Mouse (Mus musculus): ENCODE measurements around the gene Nat8f2. TPM values are rescaled to one million over a fixed set of nuclear protein-coding genes. Genes with fewer than 3 reads are reported as not detected.
"Not testable (repeated sequence)": the region's sequence is repeated elsewhere in the genome, so short reads cannot be mapped to it uniquely, and the experiment has no call there.

Nat8f2 gene
- polyA plus RNA-seq, 1 experiment = not detected

- H3K4me3 ChIP-seq (ENCODE audit: insufficient read depth, low read depth, low read length); H3K27ac ChIP-seq (replicated peaks; ENCODE audit: low read depth, low read length); H3K4me1 ChIP-seq (ENCODE audit: control insufficient read depth, insufficient read depth, insufficient read length, low read length): not testable (repeated sequence)
Measured at GRCm38 (mm10) chr6:85843677-85844458, 25.1 kb downstream of the Nat8f2 start.

GRCm38 (mm10) chr6:85839982-85840381 lies 29.0 kb downstream of the Nat8f2 start:
- Histone ChIP-seq H3K4me1 (ENCODE audit: control insufficient read depth, insufficient read depth, insufficient read length, low read length) (no peaks in the 10 kb centered on the region), H3K4me3 (ENCODE audit: insufficient read depth, low read depth, low read length) (no peak overlapping the region), H3K27ac (replicated peaks; ENCODE audit: low read depth, low read length) (no peak overlapping the region)

GRCm38 (mm10) chr6:85838674-85839073 lies 30.3 kb downstream of the Nat8f2 start:
- Histone ChIP-seq H3K4me3 (ENCODE audit: insufficient read depth, low read depth, low read length) (no peak overlapping the region), H3K27ac (replicated peaks; ENCODE audit: low read depth, low read length) (no peak overlapping the region), H3K4me1 (ENCODE audit: control insufficient read depth, insufficient read depth, insufficient read length, low read length) (no peaks in the 10 kb centered on the region)

DNA sequence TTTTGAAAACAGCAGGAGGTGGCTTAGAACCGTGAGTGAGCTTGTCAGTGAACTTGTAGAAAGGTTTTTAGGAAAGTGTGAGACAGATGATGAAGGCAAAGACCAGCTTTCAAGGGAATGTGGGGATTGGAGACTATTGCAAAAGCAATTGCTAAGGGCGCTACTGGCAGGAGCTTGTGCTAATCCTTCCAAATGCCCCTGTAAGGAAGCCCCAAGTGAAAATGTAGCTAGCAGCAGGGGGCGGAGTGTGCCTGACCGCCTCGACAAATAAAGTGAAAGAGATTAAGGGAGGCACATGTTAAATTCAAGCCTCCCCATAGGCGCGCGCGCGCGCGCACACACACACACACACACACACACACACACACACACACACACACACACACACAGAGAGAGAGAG lies 31.7 kb downstream of the Nat8f2 start:
- H3K4me1 ChIP-seq (ENCODE audit: control insufficient read depth, insufficient read depth, insufficient read length, low read length); H3K27ac ChIP-seq (replicated peaks; ENCODE audit: low read depth, low read length); H3K4me3 ChIP-seq (ENCODE audit: insufficient read depth, low read depth, low read length): not testable (repeated sequence)

- not testable (repeated sequence) for H3K4me1 ChIP-seq (ENCODE audit: control insufficient read depth, insufficient read depth, insufficient read length, low read length); H3K4me3 ChIP-seq (ENCODE audit: insufficient read depth, low read depth, low read length); H3K27ac ChIP-seq (replicated peaks; ENCODE audit: low read depth, low read length)
Measured at GRCm38 (mm10) chr6:85836827-85837226, 32.1 kb downstream of the Nat8f2 start.

DNA sequence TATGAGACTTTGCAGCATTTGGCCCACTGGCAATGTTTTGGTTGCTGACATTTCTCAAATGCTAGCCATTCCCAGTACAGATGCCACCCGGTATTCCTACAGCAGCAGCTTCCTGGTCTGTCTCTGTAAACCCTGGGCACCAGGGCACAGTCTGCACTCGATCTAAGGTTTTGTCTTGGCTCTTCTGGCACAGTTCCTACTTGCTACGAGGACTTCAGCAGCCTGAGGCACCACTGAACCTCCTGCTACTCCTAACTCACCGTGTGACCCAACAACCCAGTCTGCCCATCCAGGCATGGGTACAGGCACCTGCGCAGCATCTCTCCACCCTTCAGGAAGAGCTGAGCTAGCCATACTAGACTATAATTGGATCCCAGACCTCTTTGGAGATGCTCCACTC lies 32.9 kb downstream of the Nat8f2 start:
- H3K4me1 ChIP-seq (ENCODE audit: control insufficient read depth, insufficient read depth, insufficient read length, low read length); H3K27ac ChIP-seq (replicated peaks; ENCODE audit: low read depth, low read length); H3K4me3 ChIP-seq (ENCODE audit: insufficient read depth, low read depth, low read length): not testable (repeated sequence)

- H3K4me3 ChIP-seq (ENCODE audit: insufficient read depth, low read depth, low read length); H3K27ac ChIP-seq (replicated peaks; ENCODE audit: low read depth, low read length); H3K4me1 ChIP-seq (ENCODE audit: control insufficient read depth, insufficient read depth, insufficient read length, low read length): not testable (repeated sequence)
Measured at GRCm38 (mm10) chr6:85835104-85835503, 33.9 kb downstream of the Nat8f2 start.

GRCm38 (mm10) chr6:85834504-85835100 lies 34.4 kb downstream of the Nat8f2 start:
- not testable (repeated sequence) for H3K4me1 ChIP-seq (ENCODE audit: control insufficient read depth, insufficient read depth, insufficient read length, low read length); H3K4me3 ChIP-seq (ENCODE audit: insufficient read depth, low read depth, low read length); H3K27ac ChIP-seq (replicated peaks; ENCODE audit: low read depth, low read length)

- 0 out of 2 replicates have a peak, but pooled peaks cover 3% of the 10 kb centered on the region for H3K4me1 ChIP-seq (ENCODE audit: control insufficient read depth, insufficient read depth, insufficient read length, low read length)
- H3K4me3 ChIP-seq (ENCODE audit: insufficient read depth, low read depth, low read length) = no peak within 1 kb of the TSS
- no peak within 1 kb of the TSS for H3K27ac ChIP-seq (replicated peaks; ENCODE audit: low read depth, low read length)
Measured at GRCm38 (mm10) chr6:85831796-85832321, 37.1 kb downstream of the Nat8f2 start, which contains the start of gene Nat8. Gene Nat8, minus strand, starts transcription at chr6:85832082.

DNA sequence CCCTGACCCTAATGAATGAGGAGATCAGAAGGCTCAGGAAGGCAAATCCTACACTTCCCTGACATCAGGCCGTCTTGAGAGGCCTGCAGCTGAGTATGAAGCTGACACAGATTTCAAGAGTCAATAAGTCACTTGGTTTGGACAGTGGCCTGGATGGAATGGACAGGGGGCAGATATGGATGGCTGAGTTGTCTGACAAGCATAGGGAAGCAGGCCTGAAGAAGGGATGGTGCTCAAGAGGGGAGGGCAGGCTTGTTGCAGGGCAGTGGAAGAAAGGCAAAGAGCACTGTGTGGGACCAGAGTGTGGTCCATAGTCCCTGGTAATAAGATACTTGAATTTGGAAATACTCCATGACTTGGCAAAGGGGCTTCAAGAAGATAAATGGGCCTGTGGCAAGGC lies 39.5 kb downstream of the Nat8f2 start:
- H3K4me1 ChIP-seq (ENCODE audit: control insufficient read depth, insufficient read depth, insufficient read length, low read length) = 0 out of 2 replicates have a peak, but pooled peaks cover 3% of the 10 kb centered on the region
- no peak overlapping the region for H3K4me3 ChIP-seq (ENCODE audit: insufficient read depth, low read depth, low read length)
- H3K27ac ChIP-seq (replicated peaks; ENCODE audit: low read depth, low read length) = no peak overlapping the region

GRCm38 (mm10) chr6:85825886-85826285 lies 43.1 kb downstream of the Nat8f2 start:
- no peaks in the 10 kb centered on the region for H3K4me1 ChIP-seq (ENCODE audit: control insufficient read depth, insufficient read depth, insufficient read length, low read length)
- H3K4me3 ChIP-seq (ENCODE audit: insufficient read depth, low read depth, low read length) = no peak overlapping the region
- no peak overlapping the region for H3K27ac ChIP-seq (replicated peaks; ENCODE audit: low read depth, low read length)

DNA sequence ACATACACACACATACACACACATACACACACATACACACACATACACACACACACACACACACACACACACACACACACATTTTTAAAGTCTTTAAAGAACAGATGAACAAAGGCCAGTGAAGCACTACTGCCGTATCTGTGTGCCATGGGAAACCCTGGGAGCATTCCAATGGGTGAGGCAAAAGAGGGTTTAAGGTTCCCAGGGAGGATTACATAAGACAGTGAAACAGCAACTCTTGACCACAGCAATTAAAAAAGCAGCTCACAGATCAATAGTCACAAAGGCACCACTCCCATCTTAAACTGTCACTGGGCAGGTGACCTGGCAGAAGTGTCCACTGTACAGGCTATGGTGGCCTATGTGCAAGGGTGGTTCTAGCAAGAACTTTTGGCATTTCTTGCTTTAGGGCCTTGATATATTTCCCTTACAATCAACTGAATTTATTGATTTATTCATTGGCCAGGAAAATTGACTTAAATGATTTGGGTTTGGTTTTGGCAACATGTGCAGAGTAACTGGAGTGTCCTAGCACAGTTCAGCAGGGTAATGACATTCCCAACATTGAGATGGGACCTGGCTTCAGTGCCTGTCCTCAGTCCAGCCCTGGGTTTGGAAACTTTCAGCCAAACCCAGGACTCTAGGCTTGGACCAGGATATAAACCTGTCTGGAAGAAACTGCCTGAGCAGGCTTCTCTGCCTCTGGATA lies 45.4 kb downstream of the Nat8f2 start:
- Histone ChIP-seq H3K4me1 (ENCODE audit: control insufficient read depth, insufficient read depth, insufficient read length, low read length) (no peaks in the 10 kb centered on the region), H3K27ac (replicated peaks; ENCODE audit: low read depth, low read length) (no peak overlapping the region), H3K4me3 (ENCODE audit: insufficient read depth, low read depth, low read length) (no peak overlapping the region)

DNA sequence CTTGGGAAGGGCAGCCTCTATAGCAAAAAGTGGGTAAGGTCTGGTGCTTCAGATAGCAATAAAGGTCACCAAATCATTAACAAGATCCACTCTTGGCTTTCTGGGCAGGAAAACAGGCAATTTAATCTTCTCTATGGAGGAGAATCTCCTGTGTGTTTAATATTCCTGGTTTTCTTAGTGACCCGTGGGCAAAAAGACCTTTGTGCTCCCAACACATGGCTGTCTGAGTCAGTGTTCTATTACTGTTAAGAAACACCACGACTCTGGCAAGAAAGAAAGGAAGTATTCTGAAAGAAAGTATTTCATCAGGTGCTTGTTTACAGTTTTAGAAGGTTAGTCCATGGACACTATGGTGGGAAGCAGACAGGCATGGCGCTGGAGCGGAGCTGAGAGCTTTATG lies 46.7 kb downstream of the Nat8f2 start:
- Histone ChIP-seq H3K4me3 (ENCODE audit: insufficient read depth, low read depth, low read length) (no peak overlapping the region), H3K27ac (replicated peaks; ENCODE audit: low read depth, low read length) (no peak overlapping the region), H3K4me1 (ENCODE audit: control insufficient read depth, insufficient read depth, insufficient read length, low read length) (no peaks in the 10 kb centered on the region)

DNA sequence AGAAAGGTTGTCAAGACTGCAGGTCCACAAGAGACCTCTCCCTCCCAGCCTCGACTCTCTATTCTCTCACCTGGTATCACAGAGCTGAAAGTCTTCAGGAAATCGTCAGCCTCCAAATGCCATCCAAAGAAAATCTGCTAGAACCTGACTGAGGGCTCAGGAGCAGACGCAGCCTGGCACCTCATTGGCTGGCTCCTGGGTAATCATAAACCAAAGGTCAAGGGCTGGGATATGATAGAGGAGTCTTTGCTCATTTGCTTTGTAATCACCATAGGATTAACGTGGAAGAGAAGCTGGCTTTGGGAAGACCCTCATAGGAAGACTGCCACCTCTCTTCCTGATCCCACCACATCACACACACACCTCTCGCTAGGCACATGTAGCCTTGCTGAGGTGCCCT lies 48.1 kb downstream of the Nat8f2 start, which contains the start of the genes Nat8f6 and Nat8f5:
Nat8f6 (minus strand) TSS at position 118 of the 400 bp plus-strand sequence.
Nat8f5 (minus strand) TSS at position 136 of the 400 bp plus-strand sequence.
- no peak within 1 kb of the TSS for H3K4me3 ChIP-seq (ENCODE audit: insufficient read depth, low read depth, low read length)
- H3K27ac ChIP-seq (replicated peaks; ENCODE audit: low read depth, low read length) = no peak within 1 kb of the TSS
- H3K4me1 ChIP-seq (ENCODE audit: control insufficient read depth, insufficient read depth, insufficient read length, low read length) = no peaks in the 10 kb centered on the region

DNA sequence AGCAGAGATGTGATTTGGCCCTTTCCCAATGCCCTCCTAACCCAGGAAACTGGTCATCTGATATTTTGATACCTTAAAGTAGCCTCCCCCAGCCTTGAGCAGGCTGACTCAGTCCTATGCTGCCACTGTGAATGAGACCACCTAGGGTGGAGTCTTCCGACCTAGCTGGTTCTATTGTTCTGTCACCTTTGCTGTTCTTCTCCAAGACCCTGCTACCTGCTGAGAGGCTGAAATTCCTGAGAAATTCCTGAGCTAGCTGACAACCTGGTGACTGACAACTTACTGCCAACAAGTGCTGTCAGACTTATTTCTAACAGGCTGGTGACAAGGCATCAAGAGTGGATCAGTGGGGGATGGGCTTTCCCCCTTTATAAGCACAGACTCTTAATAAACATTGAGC lies 50.6 kb downstream of the Nat8f2 start:
- H3K4me1 ChIP-seq (ENCODE audit: control insufficient read depth, insufficient read depth, insufficient read length, low read length) = no peaks in the 10 kb centered on the region
- H3K27ac ChIP-seq (replicated peaks; ENCODE audit: low read depth, low read length) = no peak overlapping the region
- no peak overlapping the region for H3K4me3 ChIP-seq (ENCODE audit: insufficient read depth, low read depth, low read length)

Data from brown adipose tissue, adult 24 weeks (tissue).